Mouse (Mus musculus) gastrocnemius, postnatal 4 days (tissue): ENCODE measurements at regions not wholly inside any gene's neighbourhood (a gene's known extent, or its start where the extent isn't known, plus 50 kb on each side); places are given as distances from the start of the nearest gene placed in this dataset.
"Not testable (repeated sequence)": the region's sequence is repeated elsewhere in the genome, so short reads cannot be mapped to it uniquely, and the experiment has no call there.

Source experiments
- DNase-seq, 2 experiments: peaks; one replicate each; pipeline ENCODE4 v3.0.0; 2021 to 2022; ENCODE audit warnings: low spot score in 2 of 2, mixed read lengths in 2 of 2

DNA sequence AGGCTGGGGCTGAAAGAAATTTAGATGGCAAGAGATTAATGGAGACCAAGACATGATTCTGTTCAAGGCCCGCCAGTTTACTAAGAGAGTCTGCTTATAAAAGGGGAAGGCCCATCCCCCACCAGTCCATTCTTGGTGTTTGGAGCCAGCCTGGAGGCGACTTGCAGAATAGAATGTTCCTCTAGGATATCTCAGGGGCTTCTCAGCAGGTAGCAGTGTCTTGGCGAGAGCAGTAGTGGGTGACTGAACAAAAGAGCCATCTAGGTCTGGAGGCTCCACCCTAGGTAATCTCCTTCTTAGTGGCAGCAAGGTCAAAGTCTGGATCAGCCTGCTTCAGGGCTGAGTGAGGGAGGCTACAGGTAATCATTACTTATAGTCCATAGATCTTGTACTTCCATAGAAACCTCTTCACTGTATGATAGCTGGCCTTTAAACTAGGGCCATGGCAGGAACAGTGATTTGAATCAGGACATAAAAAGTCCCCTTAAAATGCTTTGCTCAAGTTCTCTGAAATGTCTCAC lies 166.0 kb upstream of the Gm5538 start:
- DNase-seq = not testable (repeated sequence)

DNA sequence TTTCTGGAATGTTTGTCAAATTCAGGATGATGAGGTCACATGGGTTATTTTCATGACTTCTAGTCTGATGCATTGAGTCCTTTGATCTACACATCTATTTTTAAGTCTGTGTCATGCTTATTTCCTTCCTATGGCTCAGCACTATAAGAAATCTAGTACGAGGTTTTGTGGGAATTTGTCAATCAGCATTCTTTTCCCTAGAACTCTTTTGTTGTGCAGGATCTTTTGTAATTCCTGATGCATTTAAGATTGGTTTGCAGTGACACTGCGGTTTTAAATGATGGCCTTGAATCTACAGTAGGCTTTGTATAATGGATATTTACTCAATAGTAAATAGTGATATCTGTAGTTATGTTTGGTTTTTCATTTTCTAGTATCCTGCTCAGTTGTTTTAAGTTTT lies 187.0 kb upstream of the Gm5538 start:
- DNase-seq = no peak

DNA sequence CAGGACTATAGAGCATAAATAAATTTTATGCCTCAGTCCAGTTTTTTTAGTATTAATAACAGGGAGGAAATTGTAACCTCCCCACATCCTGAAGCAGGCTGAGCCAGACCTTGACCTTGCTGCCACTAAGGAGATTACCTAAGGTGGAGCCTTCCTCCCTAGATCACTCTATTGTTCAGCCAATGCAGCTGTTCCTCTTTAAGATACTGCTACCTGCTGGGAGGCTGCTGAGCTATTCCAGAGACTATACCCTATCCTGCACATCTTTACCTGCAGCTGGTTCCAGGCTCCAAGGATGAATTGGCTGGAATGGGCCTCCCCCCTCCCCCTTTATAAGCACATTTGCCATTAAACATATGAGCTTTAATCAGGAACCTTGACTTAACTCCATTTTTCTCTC lies 189.0 kb upstream of the Gm5538 start:
- not testable (repeated sequence) for DNase-seq

DNA sequence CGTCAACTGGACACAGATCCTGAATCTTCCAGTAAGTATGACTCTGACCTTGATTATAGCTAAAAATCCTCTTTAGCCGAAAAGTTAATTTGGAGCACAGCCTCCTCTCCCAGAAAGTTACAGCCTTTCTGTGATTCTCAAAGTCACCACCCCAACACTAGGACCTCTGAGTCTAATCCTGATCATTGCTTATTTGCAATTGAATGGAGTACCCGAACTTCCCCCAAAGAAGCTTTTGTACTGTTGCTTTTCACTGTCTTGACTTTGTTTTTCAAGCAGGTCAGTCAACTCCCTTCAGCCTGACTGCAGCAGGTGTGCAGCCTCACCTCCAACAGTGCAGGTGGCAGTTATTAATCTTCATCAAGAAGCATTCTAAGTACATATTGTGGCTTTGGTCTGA lies 189.7 kb upstream of the Gm5538 start:
- not testable (repeated sequence) for DNase-seq

DNA sequence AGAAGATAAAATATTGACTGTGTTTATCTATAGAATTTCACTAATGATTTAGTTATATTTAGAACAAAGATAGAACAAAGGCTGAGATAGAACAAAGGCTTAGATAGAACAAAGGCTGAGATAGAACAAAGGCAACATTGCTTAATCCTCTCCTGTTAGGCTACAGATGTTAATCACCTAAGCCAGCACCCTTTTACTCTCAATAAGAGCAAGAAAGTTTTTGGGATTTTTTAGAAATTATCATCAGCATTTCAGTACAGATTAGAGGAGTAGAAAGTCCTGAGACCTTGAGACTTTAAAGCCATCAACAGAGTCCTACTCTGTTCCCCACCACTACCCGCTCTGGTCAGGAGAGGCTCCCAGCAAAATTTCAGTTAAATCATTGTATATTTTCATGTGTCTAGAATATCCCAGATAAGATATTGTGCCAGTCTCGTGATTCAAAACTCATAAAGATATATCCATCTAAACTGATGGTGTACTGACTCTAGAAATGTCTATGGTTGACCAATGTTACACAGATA lies 187.2 kb upstream of the Igsf10 start:
- DNase-seq = no peak

DNA sequence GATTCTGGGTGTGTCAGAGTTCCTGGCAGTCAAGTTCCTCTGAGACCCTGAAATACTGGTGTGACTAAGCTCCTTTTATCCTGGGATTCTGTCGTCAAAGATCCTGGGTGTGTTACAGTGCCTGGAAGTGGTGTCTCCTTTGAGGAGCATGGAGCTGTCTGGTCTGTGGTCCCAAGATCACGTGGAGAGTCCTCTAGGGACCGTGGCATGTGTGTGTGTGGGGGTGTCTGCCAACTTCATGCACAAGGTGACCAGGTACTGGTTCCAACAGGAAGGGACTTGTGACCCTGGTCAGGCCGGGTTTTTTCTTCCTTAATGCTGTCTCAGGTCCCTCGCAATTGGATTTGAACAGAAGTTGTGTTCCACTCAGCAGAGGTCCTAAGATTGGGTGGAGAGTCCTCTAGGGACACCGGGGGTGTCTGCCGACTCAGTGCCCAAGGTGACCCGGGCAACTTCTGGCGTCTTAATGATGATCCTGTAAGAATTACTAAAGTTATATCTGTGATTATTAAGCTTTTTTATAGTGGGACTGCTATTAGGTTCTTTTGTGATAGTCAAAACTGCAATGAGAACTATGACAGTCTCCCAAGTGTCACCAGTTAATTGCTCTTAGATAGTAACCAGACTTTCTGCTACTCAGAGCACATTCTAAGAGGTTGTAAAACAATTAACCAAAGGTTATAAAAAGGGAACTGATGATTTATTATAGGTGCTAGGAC lies 186.6 kb upstream of the Igsf10 start:
- DNase-seq = no peak

DNA sequence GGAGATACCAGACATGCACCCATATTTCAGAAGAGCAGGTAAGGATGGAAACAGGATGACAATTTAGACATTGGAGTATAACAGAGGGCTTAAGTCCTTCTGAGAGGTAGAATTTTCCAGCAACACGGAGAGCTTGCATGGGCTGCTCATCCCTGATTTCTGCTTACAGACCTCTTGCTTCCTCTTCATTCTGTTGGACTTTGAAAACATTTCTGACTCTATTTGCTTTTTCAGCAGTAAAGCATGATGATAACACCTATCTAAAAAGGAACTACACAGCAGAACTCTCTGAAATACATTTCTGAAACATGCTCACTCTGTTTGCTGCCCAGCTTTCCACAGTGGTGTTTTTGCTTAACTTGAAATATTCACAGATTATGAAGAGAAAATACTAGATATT lies 176.6 kb upstream of the Igsf10 start:
- DNase-seq = no peak

DNA sequence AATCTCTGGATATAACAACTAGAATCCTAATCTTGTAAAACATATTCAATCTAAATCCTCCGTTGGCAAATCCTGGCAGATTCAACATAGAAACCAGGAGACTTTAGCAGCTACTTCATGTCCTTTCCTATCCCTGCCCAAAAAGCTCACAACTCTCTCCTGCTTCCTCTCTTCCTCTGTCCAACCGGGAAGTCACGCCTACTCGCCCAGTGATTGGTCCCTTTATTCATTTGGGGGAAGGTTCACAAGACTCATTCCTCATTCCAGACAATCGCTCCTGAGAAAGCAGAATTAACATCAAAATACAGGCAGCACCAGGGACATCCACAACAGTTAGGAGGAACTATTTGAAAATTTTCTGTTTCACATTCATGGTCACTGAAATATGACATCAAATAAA lies 133.9 kb upstream of the Igsf10 start:
- no peak for DNase-seq

DNA sequence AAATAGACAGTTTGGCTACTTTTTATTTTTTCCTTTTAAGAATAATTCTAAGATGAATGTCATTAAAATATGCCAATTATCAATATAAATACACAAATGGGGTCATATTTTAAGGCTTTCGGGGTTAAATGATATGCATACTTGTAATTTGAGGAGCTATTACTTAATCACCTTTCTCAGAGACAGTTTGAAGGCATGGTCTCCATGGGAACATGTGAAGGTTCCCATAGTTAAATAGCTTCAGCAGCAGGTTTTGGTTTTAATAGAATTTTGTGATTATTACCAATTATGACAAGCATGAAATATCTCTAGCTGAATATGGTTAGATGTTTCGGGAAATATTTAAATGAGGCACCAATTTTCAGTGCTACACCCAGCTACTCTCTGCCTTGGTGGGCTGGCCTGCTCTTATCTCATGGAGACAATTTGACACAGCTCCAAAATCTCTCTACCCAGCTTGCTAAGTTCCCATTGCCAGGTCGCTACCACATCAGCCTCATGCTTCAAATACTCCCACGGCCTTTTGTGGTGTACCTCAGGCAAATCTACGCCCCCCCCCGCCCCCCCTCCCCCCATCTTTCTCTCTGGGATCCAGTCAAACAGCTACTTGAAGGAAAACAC lies 133.4 kb upstream of the Igsf10 start:
- no peak for DNase-seq

DNA sequence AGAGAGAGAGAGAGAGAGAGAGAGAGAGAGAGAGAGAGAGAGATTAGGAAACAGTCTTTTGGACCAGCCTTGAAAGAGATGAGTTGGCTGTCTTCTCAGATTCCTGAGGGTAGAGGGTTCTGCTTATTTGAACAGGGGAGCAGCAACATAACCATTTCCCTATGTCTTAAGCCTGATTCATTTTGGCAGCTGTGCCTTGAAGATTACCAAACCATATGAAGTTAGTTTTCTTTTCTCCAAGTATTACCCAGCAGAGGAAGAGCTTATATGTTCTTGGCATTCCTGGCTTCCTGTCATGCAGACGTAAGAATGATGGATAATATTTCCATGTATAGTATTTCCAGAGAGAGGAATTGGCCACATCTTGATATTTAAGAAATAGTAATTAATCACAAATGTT lies 124.8 kb upstream of the Igsf10 start:
- no peak for DNase-seq

DNA sequence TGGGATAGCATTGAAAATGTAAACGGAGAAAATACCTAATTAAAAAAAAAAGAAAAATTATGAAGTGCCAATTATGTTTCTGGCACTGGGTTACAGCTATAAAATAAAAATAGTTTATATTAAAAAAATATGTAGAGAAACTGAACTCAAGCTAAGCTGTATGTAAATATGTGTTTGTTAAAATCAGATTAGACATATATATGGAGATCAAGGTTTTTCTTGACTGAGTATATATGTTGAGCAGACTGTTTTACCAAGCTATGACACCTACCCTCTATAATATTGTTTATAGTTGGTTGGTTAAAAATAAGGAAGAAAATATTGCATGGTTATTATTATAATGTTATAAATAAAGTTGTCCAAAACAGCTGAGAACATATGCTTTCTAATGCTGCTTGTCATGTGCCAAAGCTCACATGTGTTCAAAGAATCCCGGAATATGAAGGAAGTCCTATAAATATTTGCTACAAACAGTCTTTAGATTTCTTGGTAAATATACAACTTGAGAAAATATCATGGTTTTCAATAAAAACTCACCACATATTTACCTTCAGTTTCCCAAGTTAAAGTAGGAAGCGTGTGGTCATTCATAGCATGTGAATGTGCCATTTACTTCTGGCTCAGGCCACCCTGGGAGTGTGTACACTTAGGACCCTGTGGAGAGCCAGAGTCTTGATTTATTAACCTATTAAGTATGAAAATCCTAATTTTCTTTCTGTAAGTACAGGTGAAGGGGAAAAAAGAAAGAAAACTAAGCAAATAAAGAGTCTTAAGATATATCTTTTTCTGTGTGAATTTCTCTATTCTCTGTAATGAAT lies 118.4 kb upstream of the Igsf10 start:
- no peak for DNase-seq

DNA sequence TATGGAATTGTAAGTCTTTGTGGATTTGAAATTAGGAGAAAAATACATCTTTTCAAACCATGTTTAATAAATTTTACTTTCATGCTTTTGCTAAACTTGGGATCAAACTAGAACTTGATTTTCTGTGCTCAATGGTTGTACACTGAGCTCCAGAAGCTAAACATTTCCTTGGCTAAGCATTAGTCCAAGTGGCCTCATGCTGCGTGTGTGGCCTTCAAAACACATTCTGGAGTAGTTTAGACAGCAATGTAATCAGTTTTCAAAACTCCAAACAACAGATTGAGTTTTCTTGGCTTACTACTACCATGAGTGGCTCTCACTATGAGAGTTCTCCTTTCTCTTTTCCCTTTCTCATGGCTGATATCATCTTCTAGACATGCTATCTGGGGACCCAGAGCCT lies 112.7 kb upstream of the Igsf10 start:
- no peak for DNase-seq

DNA sequence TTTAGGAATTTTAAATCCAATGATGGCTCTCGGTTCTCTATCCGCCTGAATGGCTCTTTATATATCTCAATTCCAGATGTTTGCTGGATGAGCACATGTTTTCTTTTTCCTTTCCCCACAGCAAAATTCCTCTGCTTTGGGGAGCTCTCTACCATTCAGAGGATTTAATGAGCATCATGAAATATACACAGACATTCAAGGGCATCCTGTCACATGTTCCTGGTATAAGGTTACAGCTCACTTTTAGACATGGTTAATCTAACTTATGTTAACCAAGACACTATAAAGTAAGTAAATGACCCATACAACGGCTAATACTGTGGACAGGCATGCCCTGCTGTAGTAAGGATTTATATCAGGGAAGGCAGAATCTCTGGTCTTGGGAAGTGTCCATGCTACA lies 106.9 kb upstream of the Igsf10 start:
- DNase-seq = no peak

DNA sequence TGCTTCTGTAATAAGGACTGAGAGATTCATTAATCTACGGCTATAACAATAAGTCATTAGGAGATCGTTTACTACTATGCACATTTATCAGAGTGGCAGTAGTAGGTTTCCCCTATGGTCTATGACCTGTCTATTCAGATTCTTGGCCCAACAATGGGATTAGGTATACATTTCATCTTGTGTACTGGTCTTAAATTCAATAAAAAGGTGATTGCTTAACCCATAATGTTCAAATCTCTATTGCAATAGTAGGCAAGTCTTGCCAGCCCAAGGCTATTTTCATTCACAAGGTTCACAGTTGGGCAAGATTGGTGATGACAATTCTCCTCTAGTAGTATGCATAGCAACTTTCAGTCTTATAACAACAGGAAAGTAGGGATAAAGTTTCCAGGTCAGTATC lies 79.4 kb upstream of the Igsf10 start:
- DNase-seq = no peak

DNA sequence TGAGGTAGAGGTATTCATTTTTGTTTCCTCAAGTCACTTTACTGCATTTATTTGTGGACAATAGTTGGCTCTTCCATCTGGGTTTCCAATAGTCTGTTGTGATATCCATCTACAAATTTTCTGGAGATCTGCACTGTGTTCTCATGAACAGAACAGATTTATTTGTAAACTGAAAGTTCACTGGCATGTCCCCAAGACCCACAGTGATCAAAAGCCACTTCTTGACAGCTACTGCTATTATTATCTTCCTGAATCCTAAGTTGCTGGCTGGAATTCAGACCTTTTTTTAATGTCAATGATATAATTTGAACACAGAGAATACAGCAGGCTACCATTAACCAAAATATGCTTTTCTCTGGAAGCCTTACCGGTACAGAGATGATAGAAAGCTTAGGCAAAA lies 64.9 kb upstream of the Igsf10 start:
- DNase-seq = no peak

DNA sequence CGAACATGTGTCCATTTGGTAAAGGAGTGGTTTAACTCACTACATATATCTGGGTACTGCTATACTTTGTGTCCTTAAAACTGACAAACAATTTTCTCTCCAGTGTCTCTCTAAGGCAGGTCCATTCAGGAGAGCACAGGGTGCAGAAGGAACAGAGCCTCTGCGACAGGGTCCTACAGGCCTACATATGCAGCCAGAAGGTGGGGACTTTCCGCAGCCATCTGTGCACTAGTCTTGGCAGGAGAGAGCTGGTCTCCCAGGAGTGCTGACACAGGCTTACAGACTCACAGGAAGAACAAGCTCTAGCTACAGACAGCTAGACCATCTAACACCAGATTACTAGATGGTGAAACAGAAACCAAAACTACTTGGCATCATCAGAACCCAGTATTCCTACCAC lies 61.8 kb upstream of the Igsf10 start:
- DNase-seq = no peak

DNA sequence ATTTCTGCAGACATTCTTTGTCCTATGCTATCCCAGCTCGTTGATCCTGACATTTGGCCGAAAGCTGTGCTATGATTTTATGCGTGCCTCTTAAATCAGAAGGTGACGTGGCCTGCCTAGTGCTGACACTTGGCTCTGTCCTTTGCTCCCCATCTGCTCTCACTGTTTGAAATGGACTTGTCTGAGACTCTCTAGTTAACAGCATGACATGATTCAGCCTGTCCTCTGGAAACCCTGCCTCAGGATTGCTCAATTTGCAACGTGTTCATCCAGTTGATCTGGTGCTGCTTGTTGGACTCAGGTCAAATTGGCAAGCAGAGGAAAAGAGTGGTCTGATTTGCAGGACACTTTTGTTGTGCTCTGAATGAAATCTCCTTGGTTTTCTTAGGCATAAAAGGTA lies 57.7 kb upstream of the Igsf10 start:
- DNase-seq = peak in 1 of 2 experiments; percentile 37

DNA sequence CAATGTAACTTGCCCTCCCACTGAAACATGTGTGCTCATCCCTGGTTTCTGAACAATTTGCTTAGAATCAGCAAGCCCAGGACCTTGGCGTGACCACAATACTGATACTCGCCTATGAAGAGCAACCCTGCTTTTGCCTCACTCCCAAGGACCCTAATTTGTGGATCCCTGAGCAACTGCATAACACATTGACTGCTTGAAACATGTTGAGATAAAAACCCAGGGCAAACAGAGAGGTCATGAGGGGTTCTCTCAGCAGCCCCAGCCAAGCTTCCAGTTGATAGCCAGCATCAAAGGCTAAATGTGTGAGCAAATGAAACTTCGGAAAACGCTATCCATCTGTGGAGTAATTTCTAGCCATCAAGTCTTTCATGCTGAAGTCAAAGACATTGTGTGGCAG lies 57.2 kb upstream of the Igsf10 start:
- no peak for DNase-seq
